Comparison of ENCODE assay signal across 8 mouse cellular contexts in genomic region chr15:82932936-82933650, GRCm38 (mm10). TPM values are rescaled to one million over a fixed set of nuclear protein-coding genes. Genes with fewer than 3 reads are reported as not detected.
DNase-seq lines count a peak whose midpoint lies in the region; ATAC-seq lines count a peak whose summit lies in the region.

No protein-coding gene starts in this region.

- DNase-seq in heart, adult 11 months = no peak
- DNase-seq in cerebellum, postnatal 10 days = peak; percentile 79 to 88
- no peak for DNase-seq in gastrocnemius, postnatal 10 days
- DNase-seq in gastrocnemius, adult 18-20 months (ENCODE audit: low spot score) = no peak

- H3K9ac ChIP-seq in heart, embryonic 15.5 days = no peak overlapping the region
- H3K9ac ChIP-seq in hindbrain, embryonic 13.5 days = peak overlapping the region; percentile 29; the same call in 1 of the 2 replicates
- H3K9ac ChIP-seq in midbrain, embryonic 12.5 days (replicated peaks) = no peak overlapping the region
- no peak overlapping the region for H3K9ac ChIP-seq in heart, embryonic 11.5 days (ENCODE audit: low read depth, low read length)

- 0 out of 2 replicates have a peak, but pooled peaks have one; percentile 18 for ATAC-seq in heart, embryonic 15.5 days (replicated peaks; ENCODE audit: insufficient number of reproducible peaks, insufficient read depth, low FRiP score, low read depth)
- no peak for ATAC-seq in hindbrain, embryonic 13.5 days (ENCODE audit: low FRiP score)
- no peak for ATAC-seq in midbrain, embryonic 12.5 days (ENCODE audit: low FRiP score, low read depth)
- no peak for ATAC-seq in heart, embryonic 11.5 days (replicated peaks; ENCODE audit: insufficient number of reproducible peaks, low FRiP score, low TSS enrichment)

- H3K27ac ChIP-seq in heart, embryonic 15.5 days = peak overlapping the region; percentile 35; the same call in 1 of the 2 replicates
- H3K27ac ChIP-seq in hindbrain, embryonic 13.5 days = peak overlapping the region; percentile 80
- peak overlapping the region; percentile 52 for H3K27ac ChIP-seq in midbrain, embryonic 12.5 days (replicated peaks)
- H3K27ac ChIP-seq in heart, embryonic 11.5 days (ENCODE audit: low read depth, low read length) = no peak overlapping the region; the same call in 1 of the 2 replicates

- no peaks in the 10 kb centered on the region for H3K36me3 ChIP-seq in heart, embryonic 15.5 days
- H3K36me3 ChIP-seq in hindbrain, embryonic 13.5 days = no peaks in the 10 kb centered on the region
- H3K36me3 ChIP-seq in midbrain, embryonic 12.5 days = no peaks in the 10 kb centered on the region
- H3K36me3 ChIP-seq in heart, embryonic 11.5 days (ENCODE audit: control insufficient read depth, insufficient read depth, low read length) = no peaks in the 10 kb centered on the region

- H3K4me3 ChIP-seq in heart, embryonic 15.5 days = no peak overlapping the region
- H3K4me3 ChIP-seq in hindbrain, embryonic 13.5 days = no peak overlapping the region
- H3K4me3 ChIP-seq in midbrain, embryonic 12.5 days = no peak overlapping the region
- H3K4me3 ChIP-seq in heart, embryonic 11.5 days (ENCODE audit: low read depth, low read length) = no peak overlapping the region

- H3K4me2 ChIP-seq in heart, embryonic 15.5 days = no peak overlapping the region
- H3K4me2 ChIP-seq in hindbrain, embryonic 13.5 days = no peak overlapping the region
- no peak overlapping the region for H3K4me2 ChIP-seq in midbrain, embryonic 12.5 days (replicated peaks)
- H3K4me2 ChIP-seq in heart, embryonic 11.5 days = no peak overlapping the region

- peaks cover 48% of the 10 kb centered on the region for H3K4me1 ChIP-seq in heart, embryonic 15.5 days (replicated peaks)
- H3K4me1 ChIP-seq in hindbrain, embryonic 13.5 days (replicated peaks) = peaks cover 96% of the 10 kb centered on the region
- H3K4me1 ChIP-seq in midbrain, embryonic 12.5 days = peaks cover 83% of the 10 kb centered on the region
- peaks cover 33% of the 10 kb centered on the region for H3K4me1 ChIP-seq in heart, embryonic 11.5 days (ENCODE audit: control insufficient read depth, insufficient read depth, low read length)

- WGBS in heart, embryonic 15.5 days = 39% methylated on average over 4 of the region's 4 CpGs
- WGBS in hindbrain, embryonic 13.5 days = 30% methylated on average over 4 of the region's 4 CpGs
- 24% methylated on average over 4 of the region's 4 CpGs for WGBS in midbrain, embryonic 12.5 days
- 34% methylated on average over 4 of the region's 4 CpGs for WGBS in heart, embryonic 11.5 days (ENCODE audit: insufficient replicate concordance)

- H3K9me3 ChIP-seq in heart, embryonic 15.5 days (replicated peaks) = no peaks in the 10 kb centered on the region
- no peaks in the 10 kb centered on the region for H3K9me3 ChIP-seq in hindbrain, embryonic 13.5 days
- H3K9me3 ChIP-seq in midbrain, embryonic 12.5 days = no peaks in the 10 kb centered on the region
- H3K9me3 ChIP-seq in heart, embryonic 11.5 days (replicated peaks; ENCODE audit: control insufficient read depth, low read length) = no peaks in the 10 kb centered on the region

- peaks cover 57% of the 10 kb centered on the region for H3K27me3 ChIP-seq in heart, embryonic 15.5 days
- peaks cover 24% of the 10 kb centered on the region for H3K27me3 ChIP-seq in hindbrain, embryonic 13.5 days
- peaks cover 15% of the 10 kb centered on the region for H3K27me3 ChIP-seq in midbrain, embryonic 12.5 days
- H3K27me3 ChIP-seq in heart, embryonic 11.5 days (ENCODE audit: control insufficient read depth, insufficient read depth, low read length) = peaks cover 34% of the 10 kb centered on the region

RNA-seq across cellular contexts. Expression of gene Tcf20, which starts 54.6 kb away (rescaled TPM):
- polyA plus RNA-seq in heart, embryonic 15.5 days (2015; fragmentation: Nextera tagmentation; extraction: Ambion mirVana) = 4.2 and 5.2 TPM in 2 replicates
- 11.8 and 12.6 TPM in 2 replicates for polyA plus RNA-seq in hindbrain, embryonic 13.5 days (2015; fragmentation: Nextera tagmentation; extraction: Ambion mirVana)
- polyA plus RNA-seq in midbrain, embryonic 12.5 days (2016; fragmentation: Nextera tagmentation; extraction: Ambion mirVana) = 13.7 TPM in 2 replicates
- 10 to 100 TPM; 33.4 to 40.6 TPM for total RNA-seq in gastrocnemius, postnatal 10 days (2021)
- 6.7 TPM in 2 replicates for polyA plus RNA-seq in heart, embryonic 11.5 days (2014; fragmentation: Nextera tagmentation; extraction: Ambion mirVana)
- 10 to 100 TPM; 33.2 to 36.0 TPM for total RNA-seq in gastrocnemius, adult 18-20 months (2021)

Comparison
In these comparisons a context has a peak if more than half of its experiments do, and no peak if none do; other contexts are left out.
1. DNase-seq: peak in cerebellum, postnatal 10 days (2 of 2); none in heart, adult 11 months (single experiment), gastrocnemius, postnatal 10 days (single experiment) and gastrocnemius, adult 18-20 months (single experiment).